Mouse (Mus musculus): ENCODE measurements at regions not wholly inside any gene's neighbourhood (a gene's known extent, or its start where the extent isn't known, plus 50 kb on each side); places are given as distances from the start of the nearest gene placed in this dataset.

DNA sequence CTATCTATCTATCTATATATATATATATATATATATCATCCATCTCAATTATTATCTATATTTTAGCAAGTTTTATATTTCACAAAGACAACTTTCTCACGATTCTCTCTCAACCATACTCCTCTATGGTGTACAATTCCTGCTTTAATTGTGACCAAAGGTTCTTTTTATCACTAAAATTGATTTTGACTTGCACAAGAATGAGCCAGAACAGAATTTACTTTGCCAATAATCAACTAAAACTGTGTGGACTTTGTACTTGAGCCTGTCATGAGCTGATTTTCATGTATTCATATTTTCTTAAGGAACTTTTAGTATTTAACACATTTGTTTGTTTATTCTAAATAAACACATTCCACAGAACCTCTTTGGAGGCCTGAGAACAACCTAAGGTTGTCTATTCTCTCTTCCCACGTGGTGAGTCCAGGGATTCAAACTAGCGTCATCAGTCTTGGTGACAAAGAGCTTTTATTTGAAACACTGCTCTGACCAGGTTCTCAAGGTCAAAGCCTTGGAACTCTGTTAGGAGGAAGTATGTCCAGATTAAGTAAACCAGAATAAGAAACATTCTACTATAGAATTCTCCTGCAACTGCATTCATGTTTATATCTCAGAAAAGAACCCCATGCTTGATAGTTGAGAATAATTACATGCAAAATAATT lies 207.7 kb downstream of the Gm11146 start:
- DNase-seq, result no peak

GRCm38 (mm10) chr16:77393470-77393869 lies 208.4 kb downstream of the Gm11146 start:
- DNase-seq, result no peak

DNA sequence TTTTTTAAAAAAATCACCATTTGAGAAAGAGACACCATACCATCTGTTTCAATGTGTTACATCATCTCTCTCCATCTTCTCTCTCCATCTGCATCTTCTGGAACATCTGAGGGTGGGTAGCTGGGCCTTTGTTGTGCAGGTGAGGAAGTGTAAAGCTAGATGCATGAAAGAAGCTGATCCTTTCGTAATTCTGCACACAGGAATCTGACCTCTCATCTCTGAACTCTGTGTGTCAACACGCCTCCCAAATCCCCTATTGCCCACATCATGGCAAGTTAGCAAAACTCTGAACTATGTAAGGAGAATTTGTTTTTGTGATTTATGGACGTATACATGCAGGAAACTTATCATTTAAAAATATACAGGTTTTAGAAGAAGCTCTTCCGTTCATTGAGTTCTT lies 209.7 kb downstream of the Gm11146 start:
- no peak for DNase-seq

DNA sequence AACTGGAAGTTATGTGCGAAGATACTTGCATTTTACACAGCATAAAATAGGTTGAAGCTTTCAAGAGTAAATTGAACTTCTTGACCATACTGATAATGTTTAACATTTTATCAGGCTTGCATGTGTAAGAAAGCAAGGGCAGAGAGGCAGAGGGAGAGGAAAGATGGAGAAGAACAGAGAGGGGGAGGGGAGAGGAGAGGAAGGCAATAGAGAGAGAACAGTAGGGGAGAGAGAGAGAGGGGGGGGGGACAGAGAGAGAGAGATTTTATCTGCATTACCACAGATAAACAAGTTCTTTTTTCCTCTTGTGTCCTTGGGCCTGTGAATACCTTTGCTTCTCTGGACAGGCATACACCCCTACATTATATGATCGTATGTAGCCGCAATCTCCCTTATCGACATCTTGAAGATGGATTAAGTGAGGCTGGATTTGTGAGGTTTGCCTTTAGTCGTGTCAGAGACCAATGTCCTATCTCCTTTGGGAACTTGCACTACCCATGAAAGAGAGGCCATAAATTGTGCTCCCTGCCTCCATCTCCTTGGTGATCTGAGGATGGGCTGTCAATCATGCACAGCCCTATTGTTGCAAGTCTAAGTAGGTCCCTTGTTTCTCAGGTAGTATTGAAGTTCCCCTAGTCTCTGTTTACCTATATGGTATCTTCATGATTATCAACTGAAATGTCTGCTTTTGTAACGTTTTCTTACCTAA lies 217.7 kb downstream of the Gm11146 start:
- no peak for DNase-seq

GRCm38 (mm10) chr16:77382790-77383189 lies 219.1 kb downstream of the Gm11146 start:
- no peak for DNase-seq

- DNase-seq, result no peak
These were observed 229.1 kb downstream of the Gm11146 start for GRCm38 (mm10) chr16:77372768-77373167.

GRCm38 (mm10) chr16:77369810-77370209 lies 232.1 kb downstream of the Gm11146 start:
- DNase-seq, result no peak

DNA sequence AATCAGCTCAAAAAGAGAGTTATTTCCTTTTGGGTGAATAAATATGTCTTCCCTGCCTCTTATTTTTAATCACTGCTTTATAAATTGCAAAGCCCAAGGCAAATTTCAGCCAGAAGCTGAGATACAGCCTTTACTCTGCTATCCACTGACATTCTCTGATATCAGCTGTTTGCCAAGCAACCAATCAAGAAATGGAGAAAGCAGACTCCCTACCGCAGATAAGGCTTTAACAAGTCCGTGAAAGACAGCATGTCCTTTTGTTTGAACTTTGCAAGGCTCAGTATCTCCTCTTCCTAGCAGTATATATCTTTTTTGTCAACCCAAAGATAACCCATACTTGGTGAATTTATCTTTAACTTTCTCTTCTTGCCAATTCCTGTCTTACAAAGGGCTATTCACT lies 236.6 kb downstream of the Gm11146 start:
- no peak for DNase-seq

DNA sequence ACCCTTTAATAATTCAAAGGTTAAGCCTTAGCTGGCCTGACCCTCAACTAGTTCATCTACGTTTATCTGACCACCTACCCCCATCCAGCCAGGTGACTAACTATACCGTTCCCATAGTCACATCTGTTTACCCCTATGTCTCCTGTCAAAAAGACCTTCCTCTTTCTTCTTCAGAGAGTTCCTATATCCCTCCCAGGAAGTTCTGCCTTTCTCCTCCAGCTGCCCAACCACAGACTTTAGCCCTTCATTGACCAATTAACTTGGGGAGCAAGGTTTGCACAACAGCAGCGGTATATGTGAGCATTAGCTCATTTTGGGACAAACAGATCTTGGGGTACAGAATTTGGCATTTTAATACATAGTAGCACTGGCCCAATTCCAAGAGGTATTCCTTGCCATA lies 237.5 kb downstream of the Gm11146 start:
- no peak for DNase-seq

DNA sequence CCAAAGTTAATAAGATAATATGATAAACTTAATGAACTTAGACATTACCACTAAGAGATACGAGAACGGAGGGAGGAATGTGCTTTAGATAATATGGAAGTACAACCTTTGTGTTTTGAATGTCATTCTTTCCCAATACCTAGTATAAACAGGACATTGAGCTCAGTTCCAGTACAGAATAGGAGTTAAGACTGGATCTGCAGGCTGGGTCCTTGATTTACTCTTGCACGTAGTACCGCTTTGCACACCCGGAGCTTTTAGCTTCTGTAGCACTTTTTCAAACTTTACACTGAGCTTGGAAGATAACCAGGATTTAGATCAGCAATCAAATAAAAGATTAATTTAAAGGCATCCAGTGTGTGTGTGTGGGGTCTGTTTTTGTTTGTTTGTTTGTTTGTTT lies 242.7 kb downstream of the Gm11146 start:
- no peak for DNase-seq

GRCm38 (mm10) chr16:77355260-77355659 lies 246.6 kb downstream of the Gm11146 start:
- no peak for DNase-seq

DNA sequence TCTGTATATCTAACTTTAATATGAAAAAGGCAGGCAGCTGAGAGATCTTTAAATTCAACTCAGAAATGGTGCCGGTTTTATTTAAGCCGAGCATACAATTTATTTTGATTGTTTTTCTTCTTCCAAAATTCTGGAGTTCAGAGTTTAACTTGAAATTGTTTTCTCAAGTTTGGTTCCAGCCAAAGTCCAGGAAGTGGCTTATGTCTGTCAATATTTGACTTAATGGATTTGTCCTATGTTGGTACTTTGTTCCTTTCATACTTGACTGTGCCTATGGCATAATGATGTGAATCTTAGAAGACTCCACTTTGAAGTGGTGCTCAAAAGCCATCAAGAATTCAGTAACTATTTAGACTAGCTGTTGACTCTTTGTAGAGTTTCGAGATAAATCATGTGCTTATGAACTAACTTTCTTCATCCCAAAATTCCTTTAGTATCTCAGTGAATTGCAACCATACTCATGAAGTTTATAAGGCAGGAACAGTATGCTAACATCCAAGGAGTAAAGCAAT lies 247.6 kb downstream of the Gm11146 start:
- no peak for DNase-seq

DNA sequence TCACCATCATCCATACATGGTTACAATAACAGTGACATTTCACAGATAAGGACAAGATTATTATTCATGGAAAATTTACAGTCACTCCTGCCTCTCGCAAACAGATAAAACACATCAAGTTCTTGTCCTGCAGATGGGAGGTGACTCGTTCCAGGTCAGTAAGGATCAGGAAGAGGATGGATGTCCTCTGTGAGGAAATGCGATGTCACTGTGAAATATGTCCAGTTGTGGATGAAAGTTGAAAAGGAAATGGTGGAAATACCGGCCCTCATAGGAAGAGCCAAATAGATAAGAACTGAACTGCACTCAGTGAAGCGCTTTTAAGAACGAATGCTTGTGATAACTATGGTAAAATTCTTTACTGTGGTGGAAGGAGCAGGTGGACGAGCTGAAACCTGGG lies 255.8 kb downstream of the Gm11146 start:
- no peak for DNase-seq

DNA sequence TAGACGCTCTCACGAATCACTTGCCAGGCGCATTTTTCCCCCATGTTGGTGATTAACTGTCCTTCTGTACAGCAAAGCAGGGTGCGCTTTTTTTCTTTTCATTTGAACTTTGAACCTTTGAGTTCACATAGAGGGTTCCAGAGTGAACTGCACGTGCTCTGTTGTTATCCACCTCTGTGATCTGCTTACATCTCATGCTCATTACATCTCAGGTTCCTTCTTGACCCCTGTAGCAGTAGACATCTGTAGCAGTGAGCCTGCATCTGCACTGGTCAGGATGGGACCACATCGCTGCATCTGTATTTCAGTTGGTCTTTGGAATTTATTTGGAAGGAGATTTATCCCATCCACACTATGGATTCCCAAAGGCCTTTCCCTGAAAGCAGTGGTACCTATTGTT lies 269.6 kb downstream of the Gm11146 start:
- no peak for DNase-seq

DNA sequence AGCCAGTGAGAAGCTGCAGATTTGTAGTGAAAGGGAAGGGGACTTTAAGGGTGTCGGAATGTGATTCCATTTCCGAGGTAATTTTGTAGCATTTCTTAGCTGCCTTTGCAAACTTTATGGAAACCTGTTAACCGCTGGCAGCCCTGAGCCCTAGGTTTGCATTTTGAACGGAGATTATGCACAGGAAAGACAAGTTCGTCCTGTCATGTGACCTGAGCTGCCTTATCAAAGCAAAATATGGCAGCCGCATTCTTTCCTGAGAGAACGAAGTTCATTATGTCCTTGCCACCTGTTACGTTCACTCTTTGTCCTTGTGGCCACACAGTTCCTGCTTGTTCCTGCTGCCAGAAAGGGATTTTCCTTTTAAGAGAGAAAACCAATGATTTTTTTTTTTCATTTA lies 270.9 kb downstream of the Gm11146 start:
- DNase-seq, result no peak

DNA sequence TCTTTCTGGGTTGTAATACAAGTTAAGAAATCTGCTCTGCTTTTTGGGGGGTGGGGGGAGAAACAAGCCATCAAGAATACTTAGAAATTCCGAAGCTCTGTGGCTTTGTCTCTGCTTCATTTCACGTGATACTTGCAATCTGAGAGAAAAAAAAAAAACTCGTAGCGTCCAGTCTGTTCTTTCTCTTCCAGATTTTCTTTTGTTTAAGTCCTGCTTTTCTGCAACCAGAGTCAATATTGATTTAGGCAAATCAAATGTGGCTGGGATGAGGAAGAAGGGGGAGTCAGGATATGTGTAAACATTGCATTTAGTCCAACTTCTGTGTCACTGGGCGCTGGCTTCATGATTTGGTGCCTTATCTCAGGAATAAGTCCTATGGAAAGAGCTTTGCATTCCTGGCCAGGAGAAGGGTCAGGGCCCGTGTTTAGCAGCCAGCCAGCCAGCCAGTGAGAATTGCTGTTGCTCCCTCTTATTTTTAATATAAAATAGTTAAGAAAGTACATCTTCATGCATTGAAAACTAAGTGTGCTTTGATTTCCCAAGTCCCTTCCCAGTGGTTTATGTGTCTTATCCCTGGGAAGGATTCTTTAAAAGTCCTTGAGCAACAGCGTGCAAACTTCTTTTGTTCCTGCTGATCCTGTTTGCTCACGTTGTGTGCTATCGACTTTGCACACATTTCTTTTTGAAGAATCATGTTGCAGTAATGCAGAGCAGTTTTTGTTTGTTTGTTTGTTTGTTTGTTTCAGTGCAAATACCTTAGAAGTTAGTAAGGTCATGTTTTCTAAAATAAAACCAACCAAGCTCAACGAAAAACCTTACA lies 272.0 kb downstream of the Gm11146 start:
- DNase-seq, result no peak

GRCm38 (mm10) chr16:77329160-77329691 lies 272.7 kb downstream of the Gm11146 start:
- peak in 1 of 2 experiments; percentile 2 for DNase-seq

DNA sequence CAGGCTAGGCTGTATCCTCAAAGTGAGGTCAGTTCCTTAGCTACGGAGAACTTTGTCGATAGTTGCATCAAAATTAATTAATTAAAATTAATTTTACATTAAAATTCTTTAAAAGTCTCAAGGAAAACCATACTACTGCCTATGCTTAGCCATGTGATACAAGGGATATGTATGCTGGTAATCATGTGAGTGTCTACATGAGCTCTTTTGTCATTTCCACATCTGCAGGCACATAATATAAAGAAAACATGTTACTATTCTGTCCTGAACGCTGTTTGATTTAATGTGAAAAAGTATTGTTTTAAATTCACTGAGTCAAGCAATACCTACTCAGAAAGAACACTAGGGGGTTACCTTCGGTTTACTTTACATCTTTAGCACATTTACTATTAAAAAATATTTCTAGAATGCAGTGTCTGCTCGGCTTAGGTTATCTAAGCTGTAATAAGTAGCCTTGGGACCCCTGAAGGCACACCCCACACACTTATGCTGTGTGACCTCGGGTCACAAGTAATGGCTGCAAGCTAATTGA lies 273.2 kb downstream of the Gm11146 start:
- DNase-seq, result no peak

GRCm38 (mm10) chr16:77328049-77328448 lies 273.8 kb downstream of the Gm11146 start:
- no peak for DNase-seq

GRCm38 (mm10) chr16:77322338-77322737 lies 279.6 kb downstream of the Gm11146 start:
- DNase-seq, result no peak

DNA sequence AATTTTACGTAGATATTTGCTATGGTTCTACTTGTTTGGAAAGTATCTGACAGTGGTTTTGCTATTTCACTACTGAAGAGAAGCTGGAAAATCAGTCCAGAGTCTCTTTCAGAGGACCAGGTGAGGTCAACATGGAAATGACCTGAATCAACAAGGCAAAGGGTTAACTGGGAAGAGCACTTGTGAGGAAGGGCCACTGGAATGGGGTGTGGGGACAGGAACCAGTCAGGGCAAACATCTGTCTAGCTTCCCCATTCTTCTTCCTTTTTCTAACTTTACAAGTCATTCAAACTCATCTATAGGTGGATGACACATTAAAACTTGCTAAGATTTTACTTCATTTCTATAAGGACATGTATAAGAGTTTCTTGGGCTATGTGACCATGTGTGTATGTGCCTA lies 283.7 kb downstream of the Gm11146 start:
- no peak for DNase-seq

GRCm38 (mm10) chr16:77315354-77315753 lies 286.5 kb downstream of the Gm11146 start:
- DNase-seq, result no peak

DNA sequence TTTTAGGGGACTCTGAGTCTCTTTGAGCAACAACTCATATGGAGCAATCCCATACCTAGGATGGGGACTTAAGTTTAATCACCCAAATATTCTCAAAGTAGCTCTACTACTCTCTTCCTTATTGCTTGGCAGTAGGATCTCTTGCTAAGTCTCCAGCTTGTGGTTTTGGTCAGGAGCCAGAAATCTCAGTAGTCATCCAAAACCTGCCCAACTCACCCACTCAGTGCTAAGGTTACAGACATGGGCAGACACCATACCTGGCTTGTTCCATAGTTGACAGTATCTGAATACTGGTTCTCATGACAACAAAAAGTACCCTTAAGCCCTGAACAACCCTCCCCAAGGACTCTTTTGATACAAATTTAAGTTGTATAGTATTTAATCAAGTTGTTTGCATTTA lies 288.7 kb downstream of the Gm11146 start:
- no peak for DNase-seq
